32 mouse cellular contexts compared by ENCODE assay signal in the genomic region with DNA sequence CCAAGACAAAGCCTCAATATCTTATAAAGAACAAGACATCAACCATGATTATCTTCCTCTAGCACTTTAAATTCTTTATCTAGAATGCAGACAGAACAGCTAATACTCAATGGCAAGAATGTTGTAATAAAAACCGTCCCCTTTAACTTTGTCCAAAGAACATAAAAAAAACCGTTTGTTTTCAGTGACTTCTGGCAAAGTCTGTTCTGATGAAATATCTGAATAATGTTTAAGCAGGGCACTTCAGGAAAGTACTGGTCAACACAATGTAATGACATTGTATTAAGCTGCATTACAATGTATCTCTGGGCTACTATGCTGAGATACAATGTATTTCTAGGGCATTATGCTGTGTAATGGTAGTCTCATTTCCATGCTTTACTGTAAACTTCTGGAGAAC. TPM values are rescaled to one million over a fixed set of nuclear protein-coding genes. Genes with fewer than 3 reads are reported as not detected.
"Had no signal": no experiment of that assay in that cellular context is flagged by ENCODE, and none has a peak within 500 bp of the region (broad histone marks: within the 10 kb centered on the region; RNA-seq: fewer than 3 reads in every experiment).

No protein-coding gene starts in this region.

- H3K4me2 ChIP-seq: heart, embryonic 12.5 days; hindbrain, embryonic 12.5 days; hindbrain, embryonic 14.5 days; intestine, embryonic 15.5 days; kidney, embryonic 15.5 days; limb, embryonic 12.5 days had no signal

- ATAC-seq: forebrain, embryonic 16.5 days; hindbrain, embryonic 16.5 days; inflammation-experienced regulatory T-cells, adult 6 months; intestine, embryonic 15.5 days; intestine, postnatal 0 days had no signal

- H3K27me3 ChIP-seq: heart, embryonic 12.5 days; hindbrain, embryonic 12.5 days; intestine, embryonic 15.5 days; kidney, embryonic 15.5 days; limb, embryonic 12.5 days had no signal

- H3K36me3 ChIP-seq: heart, embryonic 10.5 days; heart, embryonic 12.5 days; hindbrain, embryonic 10.5 days; hindbrain, embryonic 12.5 days; intestine, embryonic 15.5 days; kidney, embryonic 15.5 days; limb, embryonic 10.5 days; limb, embryonic 12.5 days had no signal

- H3K4me1 ChIP-seq: heart, embryonic 10.5 days; heart, embryonic 12.5 days; hindbrain, embryonic 10.5 days; hindbrain, embryonic 12.5 days; intestine, embryonic 15.5 days; kidney, embryonic 15.5 days; limb, embryonic 12.5 days had no signal

- H3K27ac ChIP-seq: gastrocnemius, adult 2 months; heart, embryonic 10.5 days; hindbrain, embryonic 10.5 days; hindbrain, embryonic 12.5 days; hindbrain, embryonic 14.5 days; intestine, embryonic 15.5 days; kidney, embryonic 15.5 days; layer of hippocampus, adult 2 months; left cerebral cortex, adult 2 months; limb, embryonic 10.5 days; limb, embryonic 12.5 days had no signal

- H3K9ac ChIP-seq: heart, embryonic 12.5 days; hindbrain, embryonic 12.5 days; hindbrain, embryonic 14.5 days; intestine, embryonic 15.5 days; kidney, embryonic 15.5 days; limb, embryonic 12.5 days had no signal

- H3K4me3 ChIP-seq: gastrocnemius, adult 2 months; heart, embryonic 10.5 days; heart, embryonic 12.5 days; hindbrain, embryonic 10.5 days; hindbrain, embryonic 12.5 days; intestine, embryonic 15.5 days; kidney, embryonic 15.5 days; layer of hippocampus, adult 2 months; left cerebral cortex, adult 2 months; limb, embryonic 10.5 days; limb, embryonic 12.5 days had no signal

- DNase-seq: gastrocnemius, adult 2 months; gastrocnemius, postnatal 10 days; gastrocnemius, postnatal 25 days; heart, adult 18-20 months; heart, postnatal 10 days; heart, postnatal 4 days; kidney, adult 2 months; kidney, adult 9 months; kidney, postnatal 10 days; kidney, postnatal 25 days; kidney, postnatal 4 days had no signal

- H3K9me3 ChIP-seq: heart, embryonic 10.5 days; heart, embryonic 12.5 days; hindbrain, embryonic 10.5 days; hindbrain, embryonic 12.5 days; intestine, embryonic 15.5 days; kidney, embryonic 15.5 days; limb, embryonic 10.5 days; limb, embryonic 12.5 days had no signal

RNA-seq across cellular contexts. Expression of a gene that starts 5.9 kb away (rescaled TPM):
- total RNA-seq: gastrocnemius, adult 2 months; gastrocnemius, postnatal 10 days; gastrocnemius, postnatal 25 days; granulocyte monocyte progenitor cell, adult 5-6 weeks; heart, adult 18-20 months; heart, adult 8-10 months; heart, postnatal 10 days; heart, postnatal 25 days; heart, postnatal 4 days; layer of hippocampus, postnatal 10 days; left cerebral cortex, postnatal 14 days had no signal
- polyA plus RNA-seq: forebrain, embryonic 16.5 days; heart, embryonic 10.5 days; heart, embryonic 12.5 days; heart, embryonic 14.5 days; hindbrain, embryonic 10.5 days; hindbrain, embryonic 12.5 days; hindbrain, embryonic 14.5 days; hindbrain, embryonic 16.5 days; inflammation-experienced regulatory T-cells, adult 6 months; intestine, embryonic 15.5 days; limb, embryonic 10.5 days; limb, embryonic 12.5 days had no signal
